Mouse (Mus musculus): ENCODE measurements around the gene Ccdc162.

GRCm38 (mm10) chr10:41573190-41573589, 143.2 kb downstream of the Ccdc162 start:
- TF ChIP-seq CTCF (IDR thresholded peaks at IDR 0.05; ENCODE audit: control insufficient read depth, insufficient read depth, low read length) (no peak), POLR2A (IDR thresholded peaks at IDR 0.05; ENCODE audit: borderline replicate concordance, control insufficient read depth, low read depth, low read length) (no peak)
